Mouse (Mus musculus): ENCODE results near the gene Gtf3c1. TPM values are rescaled to one million over a fixed set of nuclear protein-coding genes. Genes with fewer than 3 reads are reported as not detected.

Gene Gtf3c1
- polyA plus RNA-seq, 1 experiment: 97.0 TPM

DNA sequence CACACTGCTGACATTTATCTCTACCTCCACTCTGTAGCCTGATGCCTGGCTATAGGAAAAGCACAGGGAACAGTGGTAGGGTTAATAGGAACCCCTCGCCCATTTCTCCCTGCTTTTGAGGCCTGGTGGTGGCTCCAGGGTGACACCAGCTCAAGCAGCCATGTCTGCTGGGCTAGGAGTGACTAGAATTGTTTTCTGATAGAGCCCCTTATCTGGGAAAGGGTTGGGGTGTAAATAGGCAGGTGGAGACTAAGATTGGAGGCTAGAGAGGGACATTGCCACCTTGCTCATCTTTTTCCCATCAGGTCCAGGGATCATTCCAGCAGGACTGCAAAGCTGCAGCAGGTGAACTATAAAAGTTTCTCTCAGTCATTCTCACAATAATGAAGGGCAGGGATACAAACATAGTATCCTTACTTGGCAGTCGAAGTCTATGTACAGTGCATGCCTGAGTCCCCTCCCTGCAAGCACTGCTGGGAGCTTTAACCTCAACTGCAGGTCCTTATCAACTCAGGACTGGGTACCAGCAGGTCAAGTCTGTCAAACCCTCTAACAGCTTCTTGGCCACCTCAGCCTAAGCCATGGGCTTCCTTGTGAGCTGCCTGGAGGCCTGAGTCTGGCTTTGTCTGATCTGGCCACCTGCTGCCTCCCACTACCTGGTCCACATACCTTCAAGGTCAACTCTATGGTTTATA, 39.2 kb upstream of the Gtf3c1 start:
- TF ChIP-seq POLR2A (IDR thresholded peaks at IDR 0.05; ENCODE audit: control insufficient read depth, extremely low read depth, insufficient read depth, low read length, poor library complexity) (no peak), CTCF (IDR thresholded peaks at IDR 0.05; ENCODE audit: borderline replicate concordance, control insufficient read depth, extremely low read depth, insufficient read depth, low read length, poor library complexity) (no peak)
- no peak for DNase-seq
- H3K27ac ChIP-seq (ENCODE audit: control insufficient read depth, insufficient read depth, low read length): no peak overlapping the region
- H3K4me3 ChIP-seq (ENCODE audit: control insufficient read depth, insufficient read depth, low read length): no peak overlapping the region
- H3K36me3 ChIP-seq (ENCODE audit: control insufficient read depth, insufficient read depth, low read length): no peaks in the 10 kb centered on the region
- H3K27me3 ChIP-seq (ENCODE audit: control insufficient read depth, insufficient read depth, low read length): no peaks in the 10 kb centered on the region
- H3K4me1 ChIP-seq (replicated peaks; ENCODE audit: control insufficient read depth, insufficient read depth, low read length): no peaks in the 10 kb centered on the region
- WGBS: 94% methylated on average over 2 of the region's 2 CpGs

DNA sequence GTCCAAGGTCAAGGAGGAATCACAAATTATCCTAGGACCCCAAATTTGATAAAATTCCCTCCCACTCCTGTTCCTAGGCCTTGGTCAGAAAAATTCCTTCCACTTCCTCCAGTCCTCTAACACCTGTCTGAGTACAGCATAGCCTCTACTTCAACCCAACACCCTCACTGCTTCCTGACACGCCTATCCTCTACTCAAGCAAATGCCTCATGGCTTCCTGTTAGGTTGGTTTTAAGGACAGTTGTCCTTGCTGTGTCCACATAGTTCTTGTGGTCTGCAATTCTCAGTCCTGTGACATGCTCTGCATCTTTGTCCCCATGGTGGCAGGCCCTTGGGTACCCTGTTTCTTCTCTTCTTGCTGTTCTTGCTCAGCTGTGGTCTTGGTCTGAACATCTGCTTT, 37.2 kb upstream of the Gtf3c1 start:
- 100% methylated on average over 1 of the region's 1 CpGs for WGBS
- Histone ChIP-seq H3K4me1 (replicated peaks; ENCODE audit: control insufficient read depth, insufficient read depth, low read length) (no peaks in the 10 kb centered on the region), H3K4me3 (ENCODE audit: control insufficient read depth, insufficient read depth, low read length) (no peak overlapping the region), H3K27ac (ENCODE audit: control insufficient read depth, insufficient read depth, low read length) (no peak overlapping the region), H3K36me3 (ENCODE audit: control insufficient read depth, insufficient read depth, low read length) (no peaks in the 10 kb centered on the region), H3K27me3 (ENCODE audit: control insufficient read depth, insufficient read depth, low read length) (no peaks in the 10 kb centered on the region)
- TF ChIP-seq CTCF (IDR thresholded peaks at IDR 0.05; ENCODE audit: borderline replicate concordance, control insufficient read depth, extremely low read depth, insufficient read depth, low read length, poor library complexity) (no peak), POLR2A (IDR thresholded peaks at IDR 0.05; ENCODE audit: control insufficient read depth, extremely low read depth, insufficient read depth, low read length, poor library complexity) (no peak)
- DNase-seq: no peak

DNA sequence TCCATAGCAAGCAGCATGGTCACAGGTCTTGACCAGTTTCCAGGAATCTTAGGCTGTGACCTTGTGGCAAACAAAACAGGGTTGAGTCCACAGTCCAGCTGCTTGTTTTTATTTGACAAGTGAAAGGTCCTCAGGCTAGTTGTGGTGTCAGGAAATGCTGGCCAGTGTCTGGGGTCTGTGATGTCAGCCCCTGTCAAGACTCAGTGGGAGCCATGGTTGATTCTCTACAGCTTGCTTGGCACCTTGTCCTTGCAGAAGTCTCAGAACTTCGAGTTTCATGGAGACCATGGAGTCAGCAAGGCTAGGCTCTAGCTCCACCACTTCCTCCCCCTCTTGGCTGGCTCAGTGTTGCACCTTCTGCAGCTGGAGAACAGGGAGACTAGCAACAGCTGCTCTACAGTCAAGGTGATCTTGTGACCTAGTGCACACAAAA, 33.7 kb upstream of the Gtf3c1 start:
- TF ChIP-seq POLR2A (IDR thresholded peaks at IDR 0.05; ENCODE audit: control insufficient read depth, extremely low read depth, insufficient read depth, low read length, poor library complexity) (no peak), CTCF (IDR thresholded peaks at IDR 0.05; ENCODE audit: borderline replicate concordance, control insufficient read depth, extremely low read depth, insufficient read depth, low read length, poor library complexity) (no peak)
- Histone ChIP-seq H3K4me1 (replicated peaks; ENCODE audit: control insufficient read depth, insufficient read depth, low read length) (no peaks in the 10 kb centered on the region), H3K27me3 (ENCODE audit: control insufficient read depth, insufficient read depth, low read length) (no peaks in the 10 kb centered on the region), H3K27ac (ENCODE audit: control insufficient read depth, insufficient read depth, low read length) (no peak overlapping the region), H3K4me3 (ENCODE audit: control insufficient read depth, insufficient read depth, low read length) (no peak overlapping the region), H3K36me3 (ENCODE audit: control insufficient read depth, insufficient read depth, low read length) (no peaks in the 10 kb centered on the region)
- no peak for DNase-seq
- WGBS: 42% methylated on average over 1 of the region's 1 CpGs

DNA sequence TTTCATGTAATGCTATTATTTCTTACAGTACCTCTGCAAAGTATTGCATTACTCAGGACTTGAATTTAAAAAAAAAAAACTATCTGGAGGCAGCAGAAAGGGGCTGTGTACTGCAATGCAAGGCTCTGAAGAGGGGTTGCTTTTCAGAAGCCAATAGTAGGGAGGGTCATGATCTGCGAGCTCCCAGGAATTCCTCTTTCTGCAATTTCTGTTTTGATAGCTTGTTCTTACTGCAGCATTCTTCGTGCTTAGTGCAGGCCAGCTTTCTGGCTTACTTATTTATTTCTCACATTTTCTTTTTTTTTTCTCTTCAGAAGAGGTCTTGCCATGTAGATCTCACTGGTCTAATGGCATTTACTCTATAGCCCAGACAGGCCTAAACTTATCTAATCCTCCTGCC, 32.9 kb upstream of the Gtf3c1 start:
- no peak for TF ChIP-seq CTCF (IDR thresholded peaks at IDR 0.05; ENCODE audit: borderline replicate concordance, control insufficient read depth, extremely low read depth, insufficient read depth, low read length, poor library complexity)
- TF ChIP-seq POLR2A (IDR thresholded peaks at IDR 0.05; ENCODE audit: control insufficient read depth, extremely low read depth, insufficient read depth, low read length, poor library complexity): no peak
- DNase-seq: no peak
- Histone ChIP-seq H3K27ac (ENCODE audit: control insufficient read depth, insufficient read depth, low read length) (no peak overlapping the region), H3K36me3 (ENCODE audit: control insufficient read depth, insufficient read depth, low read length) (no peaks in the 10 kb centered on the region), H3K4me1 (replicated peaks; ENCODE audit: control insufficient read depth, insufficient read depth, low read length) (no peaks in the 10 kb centered on the region), H3K27me3 (ENCODE audit: control insufficient read depth, insufficient read depth, low read length) (no peaks in the 10 kb centered on the region), H3K4me3 (ENCODE audit: control insufficient read depth, insufficient read depth, low read length) (no peak overlapping the region)
- 95% methylated on average over 2 of the region's 2 CpGs for WGBS

DNA sequence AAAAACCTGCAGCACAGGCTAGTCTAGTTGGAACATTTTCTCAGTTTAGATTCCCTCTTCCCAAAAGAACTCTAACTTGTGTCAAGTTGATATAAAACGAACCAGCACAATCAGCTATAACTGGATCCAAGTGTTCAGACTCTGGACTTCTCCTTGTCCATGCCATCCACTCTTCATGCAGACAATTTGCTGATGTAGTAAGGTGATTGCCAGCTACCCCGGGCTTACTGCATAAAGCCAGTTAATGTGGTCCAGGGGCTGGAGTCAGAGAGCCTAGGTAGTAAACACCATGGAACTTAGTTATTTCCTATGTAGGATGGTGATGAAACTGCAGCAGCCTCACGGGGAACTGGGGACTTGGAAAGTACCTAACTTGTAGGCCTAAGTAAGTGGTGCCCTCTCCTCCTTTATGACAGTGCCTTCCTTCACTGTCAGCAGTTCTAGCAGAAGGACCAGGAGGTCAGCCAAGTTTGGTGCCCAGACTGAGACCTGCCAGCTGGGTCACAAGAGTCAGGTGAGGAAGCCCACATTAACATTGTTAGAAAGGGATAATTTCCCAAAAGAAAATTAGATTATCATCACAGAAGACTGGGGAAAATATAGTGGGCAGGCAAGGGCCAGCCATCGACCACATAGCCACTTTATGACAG, 28.9 kb upstream of the Gtf3c1 start:
- 90% methylated on average over 4 of the region's 4 CpGs for WGBS
- H3K27me3 ChIP-seq (ENCODE audit: control insufficient read depth, insufficient read depth, low read length): no peaks in the 10 kb centered on the region
- no peaks in the 10 kb centered on the region for H3K4me1 ChIP-seq (replicated peaks; ENCODE audit: control insufficient read depth, insufficient read depth, low read length)
- no peak for DNase-seq
- no peak overlapping the region for H3K27ac ChIP-seq (ENCODE audit: control insufficient read depth, insufficient read depth, low read length)
- no peaks in the 10 kb centered on the region for H3K36me3 ChIP-seq (ENCODE audit: control insufficient read depth, insufficient read depth, low read length)
- no peak overlapping the region for H3K4me3 ChIP-seq (ENCODE audit: control insufficient read depth, insufficient read depth, low read length)
- no peak for TF ChIP-seq POLR2A (IDR thresholded peaks at IDR 0.05; ENCODE audit: control insufficient read depth, extremely low read depth, insufficient read depth, low read length, poor library complexity)
- no peak for TF ChIP-seq CTCF (IDR thresholded peaks at IDR 0.05; ENCODE audit: borderline replicate concordance, control insufficient read depth, extremely low read depth, insufficient read depth, low read length, poor library complexity)

DNA sequence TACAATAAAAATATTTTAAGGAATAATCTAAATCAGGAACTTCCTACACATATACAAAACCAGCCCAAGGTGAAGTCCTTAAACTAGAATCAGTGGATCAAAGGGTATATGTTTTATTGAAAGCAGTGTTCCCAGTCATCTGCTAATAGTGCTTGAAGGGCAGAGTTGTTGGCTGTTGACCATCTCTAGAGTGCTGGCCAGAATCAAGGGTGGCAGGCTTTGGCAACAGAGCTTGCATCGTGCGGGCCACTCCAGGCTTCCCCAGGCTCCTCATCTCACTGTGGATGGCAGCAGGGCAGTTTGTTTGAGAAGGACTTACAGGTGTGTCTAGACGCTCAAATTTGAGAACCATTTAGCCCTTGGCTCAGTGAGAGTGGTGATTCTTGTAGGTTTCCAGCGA, 26.2 kb upstream of the Gtf3c1 start:
- no peak overlapping the region for H3K27ac ChIP-seq (ENCODE audit: control insufficient read depth, insufficient read depth, low read length)
- TF ChIP-seq POLR2A (IDR thresholded peaks at IDR 0.05; ENCODE audit: control insufficient read depth, extremely low read depth, insufficient read depth, low read length, poor library complexity) (no peak), CTCF (IDR thresholded peaks at IDR 0.05; ENCODE audit: borderline replicate concordance, control insufficient read depth, extremely low read depth, insufficient read depth, low read length, poor library complexity) (no peak)
- H3K36me3 ChIP-seq (ENCODE audit: control insufficient read depth, insufficient read depth, low read length): no peaks in the 10 kb centered on the region
- no peak for DNase-seq
- 96% methylated on average over 4 of the region's 4 CpGs for WGBS
- H3K4me1 ChIP-seq (replicated peaks; ENCODE audit: control insufficient read depth, insufficient read depth, low read length): no peaks in the 10 kb centered on the region
- no peak overlapping the region for H3K4me3 ChIP-seq (ENCODE audit: control insufficient read depth, insufficient read depth, low read length)
- no peaks in the 10 kb centered on the region for H3K27me3 ChIP-seq (ENCODE audit: control insufficient read depth, insufficient read depth, low read length)
